Mouse (Mus musculus): Measurements from ENCODE around the gene Alox8. TPM values are rescaled to one million over a fixed set of nuclear protein-coding genes. Genes with fewer than 3 reads are reported as not detected.

Alox8 gene
- polyA plus RNA-seq, 1 experiment from 2014 or later = 0.29 TPM

DNA sequence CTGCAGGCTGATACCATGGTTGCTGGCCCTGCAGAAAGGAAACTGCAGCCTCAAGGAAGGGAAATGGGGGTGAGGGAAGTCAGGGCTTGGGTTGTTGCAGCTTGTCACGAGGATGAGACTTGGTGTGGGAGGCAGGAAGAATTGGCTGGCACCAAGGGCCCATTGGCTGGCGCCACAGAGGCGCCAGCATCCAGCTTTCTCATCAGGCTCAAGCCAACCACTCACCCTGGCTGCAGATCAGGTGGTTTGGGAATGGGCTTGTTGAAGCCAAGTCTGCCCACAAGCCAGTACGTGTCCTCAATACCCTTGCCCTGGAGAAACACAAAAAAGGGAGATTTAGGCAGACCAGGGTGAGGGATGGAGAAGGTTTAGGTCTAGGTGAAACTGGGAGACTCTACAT is 25.5 kb upstream of the Alox8 start:
- Histone ChIP-seq H3K27me3 (replicated peaks; ENCODE audit: control insufficient read depth, insufficient read depth, low read length) (no peaks in the 10 kb centered on the region), H3K9me3 (ENCODE audit: control insufficient read depth, low read length) (no peaks in the 10 kb centered on the region), H3K36me3 (ENCODE audit: control insufficient read depth, insufficient read depth) (no peaks in the 10 kb centered on the region), H3K4me1 (replicated peaks; ENCODE audit: control insufficient read depth, insufficient read depth, low read length) (no peaks in the 10 kb centered on the region), H3K4me3 (replicated peaks; ENCODE audit: low read length) (no peak overlapping the region), H3K27ac (ENCODE audit: low read length) (no peak overlapping the region), H3K4me2 (ENCODE audit: low read length) (no peak overlapping the region), H3K9ac (replicated peaks; ENCODE audit: low read depth, low read length) (no peak overlapping the region)
- WGBS = 81% methylated on average over 4 of the region's 4 CpGs
- no peak for ATAC-seq

DNA sequence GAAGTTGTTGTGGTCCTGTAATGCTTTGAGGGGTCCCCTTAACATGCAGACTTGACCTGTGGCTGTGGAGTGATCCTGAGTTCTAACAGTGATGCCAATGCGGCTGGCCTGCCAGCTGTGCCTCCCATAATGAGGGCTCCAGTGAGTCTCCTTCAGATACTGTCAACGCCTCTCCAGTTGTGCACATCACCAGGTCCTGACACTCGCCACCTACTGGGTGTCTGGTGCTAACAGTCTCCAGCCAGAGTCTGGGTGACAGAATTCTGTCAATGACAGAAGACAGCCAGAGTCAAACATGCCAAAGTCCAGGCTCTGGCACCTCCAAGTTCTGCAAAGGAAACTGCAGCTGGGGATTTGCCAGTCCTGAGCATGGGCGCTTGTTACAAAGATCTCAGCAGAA is 23.4 kb upstream of the Alox8 start:
- H3K9ac ChIP-seq (replicated peaks; ENCODE audit: low read depth, low read length) = no peak overlapping the region
- H3K4me3 ChIP-seq (replicated peaks; ENCODE audit: low read length) = no peak overlapping the region
- no peaks in the 10 kb centered on the region for H3K9me3 ChIP-seq (ENCODE audit: control insufficient read depth, low read length)
- ATAC-seq = no peak
- no peaks in the 10 kb centered on the region for H3K4me1 ChIP-seq (replicated peaks; ENCODE audit: control insufficient read depth, insufficient read depth, low read length)
- no peaks in the 10 kb centered on the region for H3K27me3 ChIP-seq (replicated peaks; ENCODE audit: control insufficient read depth, insufficient read depth, low read length)
- WGBS = 75% methylated on average over 4 of the region's 4 CpGs
- no peaks in the 10 kb centered on the region for H3K36me3 ChIP-seq (ENCODE audit: control insufficient read depth, insufficient read depth)
- no peak overlapping the region for H3K27ac ChIP-seq (ENCODE audit: low read length)
- no peak overlapping the region for H3K4me2 ChIP-seq (ENCODE audit: low read length)

- H3K27ac ChIP-seq (ENCODE audit: low read length) = no peak overlapping the region
- no peaks in the 10 kb centered on the region for H3K9me3 ChIP-seq (ENCODE audit: control insufficient read depth, low read length)
- no peak overlapping the region for H3K4me3 ChIP-seq (replicated peaks; ENCODE audit: low read length)
- ATAC-seq = no peak
- WGBS = 48% methylated on average over 2 of the region's 2 CpGs
- H3K4me1 ChIP-seq (replicated peaks; ENCODE audit: control insufficient read depth, insufficient read depth, low read length) = no peaks in the 10 kb centered on the region
- no peaks in the 10 kb centered on the region for H3K36me3 ChIP-seq (ENCODE audit: control insufficient read depth, insufficient read depth)
- no peaks in the 10 kb centered on the region for H3K27me3 ChIP-seq (replicated peaks; ENCODE audit: control insufficient read depth, insufficient read depth, low read length)
- no peak overlapping the region for H3K4me2 ChIP-seq (ENCODE audit: low read length)
- H3K9ac ChIP-seq (replicated peaks; ENCODE audit: low read depth, low read length) = no peak overlapping the region
Observed at GRCm38 (mm10) chr11:69218661-69219060, 21.0 kb upstream of the Alox8 start.

- 91% methylated on average over 5 of the region's 5 CpGs for WGBS
- no peaks in the 10 kb centered on the region for H3K4me1 ChIP-seq (replicated peaks; ENCODE audit: control insufficient read depth, insufficient read depth, low read length)
- H3K36me3 ChIP-seq (ENCODE audit: control insufficient read depth, insufficient read depth) = no peaks in the 10 kb centered on the region
- no peak for ATAC-seq
- H3K9me3 ChIP-seq (ENCODE audit: control insufficient read depth, low read length) = no peaks in the 10 kb centered on the region
- H3K4me3 ChIP-seq (replicated peaks; ENCODE audit: low read length) = no peak overlapping the region
- no peaks in the 10 kb centered on the region for H3K27me3 ChIP-seq (replicated peaks; ENCODE audit: control insufficient read depth, insufficient read depth, low read length)
- no peak overlapping the region for H3K4me2 ChIP-seq (ENCODE audit: low read length)
- H3K9ac ChIP-seq (replicated peaks; ENCODE audit: low read depth, low read length) = no peak overlapping the region
- no peak overlapping the region for H3K27ac ChIP-seq (ENCODE audit: low read length)
Observed at GRCm38 (mm10) chr11:69217411-69217810, 19.8 kb upstream of the Alox8 start.

DNA sequence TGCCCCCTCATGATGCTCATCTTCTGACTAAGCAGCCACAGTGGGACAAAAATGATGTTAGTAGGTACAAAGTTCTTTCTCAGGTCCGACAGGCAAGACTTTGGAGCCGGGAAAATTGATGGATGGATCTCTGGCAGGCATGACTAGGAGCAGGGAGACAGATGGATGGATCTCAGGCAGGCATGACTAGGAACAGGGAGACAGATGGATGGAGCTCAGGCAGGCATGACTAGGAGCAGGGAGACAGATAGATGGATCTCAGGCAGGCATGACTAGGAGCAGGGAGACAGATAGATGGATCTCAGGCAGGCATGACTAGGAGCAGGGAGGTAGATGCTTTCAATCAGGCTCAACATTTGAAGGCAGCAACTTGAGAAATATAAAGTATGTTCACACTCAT is 13.8 kb upstream of the Alox8 start:
- peak overlapping the region; percentile 22; the same call in 1 of the 2 replicates for H3K9ac ChIP-seq (replicated peaks; ENCODE audit: low read depth, low read length)
- no peaks in the 10 kb centered on the region for H3K9me3 ChIP-seq (ENCODE audit: control insufficient read depth, low read length)
- no peak overlapping the region; the same call in 1 of the 2 replicates for H3K27ac ChIP-seq (ENCODE audit: low read length)
- 35% methylated on average over 2 of the region's 2 CpGs for WGBS
- no peaks in the 10 kb centered on the region for H3K36me3 ChIP-seq (ENCODE audit: control insufficient read depth, insufficient read depth)
- H3K4me1 ChIP-seq (replicated peaks; ENCODE audit: control insufficient read depth, insufficient read depth, low read length) = 0 out of 2 replicates have a peak, but pooled peaks cover 5% of the 10 kb centered on the region
- H3K27me3 ChIP-seq (replicated peaks; ENCODE audit: control insufficient read depth, insufficient read depth, low read length) = no peaks in the 10 kb centered on the region
- peak; percentile 89 for ATAC-seq
- H3K4me3 ChIP-seq (replicated peaks; ENCODE audit: low read length) = peak overlapping the region; percentile 44
- H3K4me2 ChIP-seq (ENCODE audit: low read length) = peak overlapping the region; percentile 51

- H3K27me3 ChIP-seq (replicated peaks; ENCODE audit: control insufficient read depth, insufficient read depth, low read length) = peaks cover 8% of the 10 kb centered on the region
- no peaks in the 10 kb centered on the region for H3K36me3 ChIP-seq (ENCODE audit: control insufficient read depth, insufficient read depth)
- no peaks in the 10 kb centered on the region for H3K9me3 ChIP-seq (ENCODE audit: control insufficient read depth, low read length)
- ATAC-seq = no peak
- H3K4me2 ChIP-seq (ENCODE audit: low read length) = no peak overlapping the region
- WGBS = 79% methylated on average over 13 of the region's 13 CpGs
- no peak overlapping the region for H3K27ac ChIP-seq (ENCODE audit: low read length)
- H3K4me3 ChIP-seq (replicated peaks; ENCODE audit: low read length) = no peak overlapping the region
- H3K4me1 ChIP-seq (replicated peaks; ENCODE audit: control insufficient read depth, insufficient read depth, low read length) = no peaks in the 10 kb centered on the region
- no peak overlapping the region for H3K9ac ChIP-seq (replicated peaks; ENCODE audit: low read depth, low read length)
Observed at GRCm38 (mm10) chr11:69202469-69203230, 5.0 kb upstream of the Alox8 start.

- Histone ChIP-seq H3K9ac (replicated peaks; ENCODE audit: low read depth, low read length) (no peak overlapping the region), H3K4me3 (replicated peaks; ENCODE audit: low read length) (no peak overlapping the region), H3K36me3 (ENCODE audit: control insufficient read depth, insufficient read depth) (no peaks in the 10 kb centered on the region), H3K27me3 (replicated peaks; ENCODE audit: control insufficient read depth, insufficient read depth, low read length) (peaks cover 17% of the 10 kb centered on the region), H3K4me1 (replicated peaks; ENCODE audit: control insufficient read depth, insufficient read depth, low read length) (peaks cover 6% of the 10 kb centered on the region), H3K4me2 (ENCODE audit: low read length) (no peak overlapping the region), H3K9me3 (ENCODE audit: control insufficient read depth, low read length) (no peaks in the 10 kb centered on the region), H3K27ac (ENCODE audit: low read length) (no peak overlapping the region)
- ATAC-seq = no peak
- 78% methylated on average over 6 of the region's 6 CpGs for WGBS
Observed at GRCm38 (mm10) chr11:69200231-69200630, 2.6 kb upstream of the Alox8 start.

GRCm38 (mm10) chr11:69199251-69199650 is 1.6 kb upstream of the Alox8 start:
- no peak overlapping the region for H3K4me3 ChIP-seq (replicated peaks; ENCODE audit: low read length)
- no peaks in the 10 kb centered on the region for H3K36me3 ChIP-seq (ENCODE audit: control insufficient read depth, insufficient read depth)
- 77% methylated on average over 1 of the region's 1 CpGs for WGBS
- H3K27me3 ChIP-seq (replicated peaks; ENCODE audit: control insufficient read depth, insufficient read depth, low read length) = peaks cover 17% of the 10 kb centered on the region
- no peak overlapping the region for H3K4me2 ChIP-seq (ENCODE audit: low read length)
- no peak overlapping the region for H3K27ac ChIP-seq (ENCODE audit: low read length)
- no peak overlapping the region for H3K9ac ChIP-seq (replicated peaks; ENCODE audit: low read depth, low read length)
- H3K4me1 ChIP-seq (replicated peaks; ENCODE audit: control insufficient read depth, insufficient read depth, low read length) = peaks cover 6% of the 10 kb centered on the region
- ATAC-seq = no peak
- H3K9me3 ChIP-seq (ENCODE audit: control insufficient read depth, low read length) = no peaks in the 10 kb centered on the region

DNA sequence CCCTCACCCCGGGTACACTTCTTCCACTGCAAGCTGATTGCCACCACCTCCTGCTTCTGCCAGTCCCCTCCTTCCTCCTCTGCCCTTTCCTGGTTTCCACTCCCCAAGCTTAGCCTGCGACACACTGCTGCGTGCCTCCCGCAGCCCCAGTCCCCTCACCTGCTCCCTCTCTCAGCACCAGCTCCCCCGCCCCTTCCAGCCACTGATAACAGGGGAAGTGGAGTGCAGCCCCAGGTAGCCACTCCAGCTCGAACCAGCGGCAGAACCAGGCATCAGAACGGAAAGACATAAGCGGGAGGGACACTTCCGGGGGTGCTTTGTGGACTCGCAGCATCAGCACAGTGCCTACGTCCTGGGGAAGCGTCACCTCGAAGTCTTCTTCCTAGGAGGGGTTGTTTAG is 449 bp downstream of the Alox8 start:
- no peaks in the 10 kb centered on the region for H3K36me3 ChIP-seq (ENCODE audit: control insufficient read depth, insufficient read depth)
- peak overlapping the region; percentile 30 for H3K4me3 ChIP-seq (replicated peaks; ENCODE audit: low read length)
- no peak overlapping the region for H3K27ac ChIP-seq (ENCODE audit: low read length)
- peaks cover 17% of the 10 kb centered on the region for H3K27me3 ChIP-seq (replicated peaks; ENCODE audit: control insufficient read depth, insufficient read depth, low read length)
- H3K9ac ChIP-seq (replicated peaks; ENCODE audit: low read depth, low read length) = peak overlapping the region; percentile 35; the same call in 1 of the 2 replicates
- peak overlapping the region; percentile 49 for H3K4me2 ChIP-seq (ENCODE audit: low read length)
- H3K9me3 ChIP-seq (ENCODE audit: control insufficient read depth, low read length) = no peaks in the 10 kb centered on the region
- WGBS = 3% methylated on average over 14 of the region's 14 CpGs
- ATAC-seq = no peak
- peaks cover 6% of the 10 kb centered on the region for H3K4me1 ChIP-seq (replicated peaks; ENCODE audit: control insufficient read depth, insufficient read depth, low read length)

Data from forebrain, embryonic 16.5 days (tissue).